Mouse (Mus musculus): ENCODE data around the gene H60b. TPM values are rescaled to one million over a fixed set of nuclear protein-coding genes. Genes with fewer than 3 reads are reported as not detected.
"Not testable (repeated sequence)": the region's sequence is repeated elsewhere in the genome, so short reads cannot be mapped to it uniquely, and the experiment has no call there.

The H60b gene
- total RNA-seq (2021), result 0.82 TPM in 1 of 2 replicates, not detected in the other
- long read RNA-seq, result 0 reads

DNA sequence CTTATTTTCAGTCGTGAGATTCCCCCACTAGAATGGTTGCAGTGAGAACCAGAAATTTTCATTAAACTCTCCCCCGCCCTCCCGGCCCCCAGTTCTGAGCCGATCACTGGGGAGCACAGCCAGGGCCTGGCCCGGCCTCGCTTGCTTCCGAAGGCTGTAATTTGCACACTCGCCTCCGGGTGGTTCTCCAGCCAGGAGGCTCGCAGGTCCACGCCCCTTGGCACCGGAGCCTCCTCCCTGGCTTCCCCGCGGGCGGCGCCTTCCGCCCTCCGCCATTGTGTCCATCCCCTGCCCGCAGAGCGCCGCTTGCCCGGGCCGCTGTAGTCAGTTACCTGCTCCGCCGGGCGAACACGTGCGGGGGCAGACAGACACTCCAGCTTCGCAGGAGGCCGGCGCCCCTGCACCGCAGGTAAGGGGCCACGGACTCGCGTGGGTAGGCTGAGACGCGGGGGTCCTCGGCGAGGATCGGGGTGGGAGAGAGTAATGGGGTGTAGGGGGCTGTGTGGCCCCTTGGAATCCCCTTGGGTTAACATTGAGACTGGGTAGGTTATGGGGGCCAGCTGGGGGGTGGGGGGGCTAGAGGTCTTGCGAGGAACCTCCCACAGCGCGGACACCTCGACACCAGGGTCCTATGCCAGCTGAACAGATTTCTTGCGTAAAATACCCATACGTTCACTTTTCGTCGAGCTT is at the start of gene H60b, which contains the start of gene Raet1e:
Gene H60b, plus strand, starts transcription at position 277 of the 690 bp plus-strand sequence.
Gene Raet1e, plus strand, starts transcription at position 260 of the 690 bp plus-strand sequence.
- peak; percentile 79 for DNase-seq

DNA sequence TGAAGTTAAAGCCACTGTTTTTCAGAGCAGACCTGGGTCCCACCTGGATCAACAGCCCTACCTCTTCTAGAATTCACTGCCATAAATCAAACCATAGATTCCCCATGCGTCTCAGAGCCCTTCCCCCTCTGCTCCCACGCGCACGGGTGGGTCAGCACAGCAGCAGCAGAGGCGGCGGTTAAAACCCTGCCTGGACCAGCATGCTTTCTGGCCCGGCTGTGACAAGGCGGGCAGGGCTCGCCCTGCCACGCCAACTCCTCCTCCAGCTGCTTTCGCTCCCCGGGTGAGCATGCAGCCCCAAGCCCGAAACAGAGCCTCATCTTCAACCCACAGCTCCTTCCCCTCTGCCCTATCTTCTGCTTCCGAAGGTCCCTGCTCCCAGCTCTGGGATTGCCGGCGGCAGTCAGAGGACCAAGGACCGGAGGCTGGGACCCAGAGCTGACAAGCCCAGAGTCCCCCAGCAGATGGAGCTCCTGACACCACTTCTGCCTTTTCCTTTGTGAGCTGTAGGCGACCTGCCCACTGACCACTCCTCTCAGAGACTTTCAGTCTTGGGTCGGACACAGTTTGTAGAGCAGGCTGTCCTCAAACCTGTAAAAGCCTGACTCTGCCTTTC is 17.6 kb upstream of the H60b start:
- DNase-seq, result peak; percentile 77

DNA sequence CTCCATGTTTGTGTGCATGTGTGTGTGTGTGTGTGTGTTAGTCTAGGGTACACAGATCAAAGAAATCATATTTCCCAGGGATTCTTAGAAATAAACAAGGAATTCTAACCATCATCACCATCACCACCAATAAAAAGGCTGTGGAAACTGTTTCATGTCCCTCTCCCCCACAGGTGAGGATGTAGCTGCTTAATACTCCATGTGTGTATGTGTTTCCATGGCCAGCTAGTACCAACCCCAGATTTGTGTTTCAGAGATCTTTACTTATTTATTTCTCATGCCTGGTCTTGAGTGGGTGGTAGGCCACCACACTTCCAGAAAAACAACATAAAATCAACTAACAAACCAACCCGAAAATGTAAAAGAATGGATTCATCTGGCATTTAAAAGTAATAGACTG is 16.2 kb upstream of the H60b start:
- not testable (repeated sequence) for DNase-seq

DNA sequence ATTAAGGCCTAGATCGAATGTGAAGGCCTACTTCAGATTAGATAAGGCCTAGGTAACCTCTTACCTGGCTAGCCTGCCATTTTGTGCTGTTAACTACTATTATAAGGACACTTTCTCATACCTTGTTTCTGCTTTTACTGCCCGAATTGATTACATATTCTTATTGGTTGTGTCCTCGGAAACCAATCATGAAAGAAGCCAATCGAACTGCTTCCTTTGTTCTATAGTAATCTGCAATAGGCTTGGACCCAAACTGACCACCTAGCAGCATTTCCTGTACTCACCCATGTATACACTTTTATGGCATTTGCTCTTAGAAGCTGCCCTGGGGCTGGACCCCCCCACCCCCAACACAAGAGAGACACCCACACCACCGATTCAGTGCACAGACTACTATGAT is 15.5 kb upstream of the H60b start:
- DNase-seq, result no peak

DNA sequence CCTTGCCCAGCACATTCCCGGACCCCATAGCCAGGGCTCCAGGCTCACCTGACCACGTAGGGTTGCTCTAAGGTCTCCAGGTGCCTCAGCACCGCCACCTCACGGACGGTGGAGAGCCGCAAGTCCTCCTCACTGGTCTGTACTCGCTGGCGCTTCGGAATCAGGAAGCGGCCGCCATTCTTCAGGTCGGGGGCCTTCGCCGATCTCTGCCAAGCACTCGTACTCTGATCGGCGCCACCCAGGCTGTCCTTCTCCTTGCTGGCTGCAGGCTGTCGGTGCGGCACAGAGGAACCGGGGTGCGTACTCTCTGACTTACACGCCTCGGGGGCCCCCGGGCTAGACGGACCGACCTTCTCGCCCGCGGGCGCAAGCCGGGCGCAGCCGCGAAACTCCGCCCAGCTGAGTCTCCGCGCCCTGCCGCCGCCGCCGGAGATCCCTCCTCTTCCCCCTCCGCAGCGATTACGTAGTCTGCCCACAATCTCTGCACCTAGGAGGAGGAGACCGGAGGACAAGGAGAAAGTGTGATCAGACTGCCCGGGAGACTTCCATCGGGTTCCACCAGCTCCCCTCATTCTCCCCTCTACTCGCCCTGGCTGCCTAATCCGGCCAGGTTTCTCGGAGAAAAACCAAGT is 9.8 kb upstream of the H60b start:
- DNase-seq, result peak; percentile 82

DNA sequence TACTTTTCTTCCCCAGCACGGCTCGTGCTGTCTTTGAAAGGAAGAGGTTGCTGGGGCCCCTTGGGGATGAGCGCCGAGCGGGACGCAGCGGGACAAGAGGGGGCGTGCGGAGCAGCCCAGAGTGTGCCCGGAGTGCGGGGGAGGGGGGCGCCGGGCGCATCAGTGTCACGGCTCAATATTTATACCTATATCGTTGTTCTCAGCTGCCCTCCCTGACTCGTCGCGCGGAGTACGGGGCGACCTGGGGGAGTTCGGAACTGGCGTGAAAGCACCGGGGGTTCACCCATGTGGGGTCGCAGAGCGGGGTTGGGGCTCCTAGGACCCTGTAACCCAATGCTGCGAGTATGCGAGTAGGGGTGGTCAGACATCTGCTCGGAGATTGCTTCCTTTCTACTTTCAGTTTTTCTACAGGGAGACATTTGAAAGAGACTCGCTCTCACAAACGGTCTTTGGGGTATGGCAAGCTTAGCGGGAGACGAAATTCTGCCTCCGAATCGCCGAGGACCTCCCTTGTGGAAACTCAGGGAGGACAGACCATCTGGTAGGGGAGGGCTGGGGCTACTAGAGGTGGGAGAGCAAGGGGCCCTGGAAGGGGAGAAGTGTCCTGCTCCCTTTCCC is 9.2 kb upstream of the H60b start, which contains the start of gene E030030I06Rik:
Gene E030030I06Rik, minus strand, starts transcription at position 198 of the 618 bp plus-strand sequence.
- peak; percentile 31 for DNase-seq

DNA sequence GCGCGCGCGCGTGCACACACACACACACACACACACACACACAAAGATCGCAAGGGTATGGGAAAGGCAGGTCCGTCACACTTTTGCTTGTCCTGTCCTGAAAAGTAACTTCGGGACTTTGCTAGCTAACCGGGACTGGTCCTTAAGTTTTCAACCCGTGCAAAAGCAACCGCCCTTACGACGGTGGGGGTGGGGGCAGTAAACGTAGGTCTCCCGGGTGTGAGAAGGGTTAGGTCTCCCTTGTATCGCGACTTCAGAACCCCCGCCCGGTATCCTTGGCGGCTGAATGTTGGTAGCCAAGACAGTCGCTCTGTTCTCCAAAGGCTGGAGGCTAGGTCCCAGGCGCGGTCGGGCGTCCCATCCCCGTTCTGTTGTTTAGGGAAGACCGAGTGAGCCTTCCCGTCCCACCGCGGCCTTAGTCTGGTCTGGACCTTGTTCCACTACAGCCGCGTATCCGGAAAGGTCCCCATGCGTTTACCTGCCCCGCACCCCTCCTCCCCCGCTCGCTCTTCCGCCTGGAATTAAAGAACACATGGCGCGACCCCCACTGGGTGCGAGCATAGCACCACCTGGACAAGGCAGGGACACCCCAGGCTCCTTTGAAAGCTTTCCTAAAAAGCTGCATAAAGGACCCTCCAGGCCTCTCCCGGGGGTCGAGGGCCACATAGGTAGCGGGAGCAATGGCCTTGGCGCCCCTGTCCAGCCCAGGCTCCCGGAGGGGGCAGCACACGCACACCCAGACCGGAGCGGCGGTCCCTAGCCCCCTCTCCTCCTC is 8.5 kb upstream of the H60b start:
- DNase-seq, result peak; percentile 16

DNA sequence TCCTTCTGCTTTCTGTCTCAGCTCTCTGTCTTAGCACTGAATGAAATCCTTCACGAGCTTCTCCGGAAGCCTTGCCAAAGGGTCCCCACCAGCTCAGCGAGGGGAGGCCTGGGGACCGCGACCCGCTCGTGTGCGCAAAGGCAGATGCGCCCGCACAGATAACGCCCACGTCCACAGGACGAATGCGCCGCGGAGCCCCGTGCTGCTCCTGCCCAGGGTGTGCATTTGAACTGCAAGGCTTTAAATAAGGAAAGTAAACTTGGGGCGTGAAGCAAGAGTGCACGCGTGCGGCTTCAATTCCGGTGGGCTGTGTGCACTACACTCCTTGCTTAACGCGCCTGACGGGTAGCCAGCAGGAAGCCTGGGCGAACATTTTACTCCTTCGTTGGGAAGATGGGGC is 7.8 kb upstream of the H60b start:
- no peak for DNase-seq

DNA sequence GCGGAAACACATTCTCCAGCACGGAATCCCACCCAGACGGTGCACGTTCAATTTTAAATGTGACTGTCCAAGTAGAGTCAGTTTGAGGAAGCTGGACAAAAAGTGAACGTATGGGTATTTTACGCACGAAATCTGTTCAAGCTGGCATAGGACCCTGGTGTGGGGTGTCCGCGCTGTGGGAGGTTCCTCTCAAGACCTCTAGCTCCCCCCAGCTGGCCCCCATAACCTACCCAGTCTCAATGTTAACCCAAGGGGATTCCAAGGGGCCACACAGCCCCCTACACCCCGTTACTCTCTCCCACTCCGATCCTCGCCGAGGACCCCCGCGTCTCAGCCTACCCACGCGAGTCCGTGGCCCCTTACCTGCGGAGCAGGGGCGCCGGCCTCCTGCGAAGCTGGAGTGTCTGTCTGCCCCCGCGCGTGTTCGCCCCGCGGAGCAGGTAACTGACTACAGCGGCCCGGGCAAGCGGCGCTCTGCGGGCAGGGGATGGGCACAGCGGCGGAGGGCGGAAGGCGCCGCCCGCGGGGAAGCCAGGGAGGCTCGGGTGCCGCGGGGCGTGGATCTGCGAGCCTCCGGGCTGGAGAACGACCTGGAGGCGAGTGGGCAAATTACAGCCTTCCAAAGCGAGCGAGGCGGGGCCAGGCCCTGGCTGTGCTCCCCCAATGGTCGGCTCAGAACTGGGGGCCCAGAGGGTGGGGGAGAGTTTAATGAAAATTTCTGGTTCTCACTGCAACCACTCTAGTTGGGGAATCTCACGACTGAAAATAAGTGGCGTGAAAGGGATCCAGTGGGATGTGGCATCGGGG is 7.1 kb upstream of the H60b start:
- peak; percentile 5 for DNase-seq

DNA sequence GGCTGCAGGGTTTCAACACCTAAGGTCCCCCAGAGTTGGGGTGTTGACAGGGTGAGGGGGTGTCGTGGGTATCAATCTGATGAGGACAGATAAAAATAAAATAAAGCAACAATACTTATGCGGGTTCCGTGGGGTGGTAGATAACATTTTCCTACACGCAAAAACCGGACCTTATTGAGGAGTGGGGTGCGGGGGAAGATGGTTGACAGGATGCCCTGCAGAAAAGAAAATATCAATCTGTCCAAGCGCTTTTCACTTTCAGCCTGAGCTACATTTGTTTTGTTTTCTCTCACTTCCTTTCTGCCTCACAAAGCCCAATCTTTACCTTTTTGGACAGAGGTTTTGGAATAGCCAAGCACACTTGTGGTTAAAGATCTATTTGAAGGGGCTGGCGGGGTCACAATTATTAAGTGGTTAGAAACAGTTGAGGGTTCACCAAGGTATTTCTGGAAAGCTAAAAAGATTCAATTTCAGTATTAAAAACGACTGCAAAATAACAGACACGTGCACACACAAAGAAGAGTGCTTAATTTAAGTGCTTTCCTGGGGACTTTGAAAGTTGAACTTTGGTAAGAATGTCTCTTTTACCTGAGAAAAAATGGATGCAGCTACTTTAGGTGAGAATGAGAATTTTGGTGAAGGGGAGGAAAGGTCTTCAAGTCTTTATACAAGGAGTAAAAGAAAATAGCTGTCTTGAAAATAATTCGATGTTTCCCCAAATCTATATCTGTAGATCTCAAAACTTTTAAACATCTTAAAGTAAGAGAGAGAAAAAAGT is 6.3 kb upstream of the H60b start:
- DNase-seq, result not testable (repeated sequence)

DNA sequence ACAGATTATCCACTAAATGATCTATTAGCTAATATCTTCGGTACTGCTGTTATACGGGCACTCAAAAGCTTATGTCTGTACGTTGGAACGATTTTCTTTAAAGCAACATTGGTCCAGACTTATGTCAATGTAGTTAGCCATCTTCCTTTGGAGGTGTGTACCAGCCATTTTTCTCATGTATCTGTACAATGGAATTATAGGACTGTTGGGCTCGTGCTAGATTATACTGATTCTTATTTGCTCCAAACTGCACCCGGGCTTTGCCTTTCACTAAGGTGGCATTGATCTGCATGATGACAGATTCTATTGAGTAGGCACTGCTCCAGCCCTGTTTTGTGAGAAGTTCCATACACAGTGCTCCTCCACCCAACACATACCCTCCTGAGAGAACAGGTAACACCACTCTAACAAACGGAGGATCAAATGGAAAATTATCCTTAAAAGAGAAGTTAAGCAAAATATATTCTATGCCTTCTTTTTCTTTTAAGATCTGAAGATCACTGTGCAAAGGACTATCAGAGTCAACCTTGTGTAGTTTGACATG is 5.2 kb upstream of the H60b start:
- not testable (repeated sequence) for DNase-seq

DNA sequence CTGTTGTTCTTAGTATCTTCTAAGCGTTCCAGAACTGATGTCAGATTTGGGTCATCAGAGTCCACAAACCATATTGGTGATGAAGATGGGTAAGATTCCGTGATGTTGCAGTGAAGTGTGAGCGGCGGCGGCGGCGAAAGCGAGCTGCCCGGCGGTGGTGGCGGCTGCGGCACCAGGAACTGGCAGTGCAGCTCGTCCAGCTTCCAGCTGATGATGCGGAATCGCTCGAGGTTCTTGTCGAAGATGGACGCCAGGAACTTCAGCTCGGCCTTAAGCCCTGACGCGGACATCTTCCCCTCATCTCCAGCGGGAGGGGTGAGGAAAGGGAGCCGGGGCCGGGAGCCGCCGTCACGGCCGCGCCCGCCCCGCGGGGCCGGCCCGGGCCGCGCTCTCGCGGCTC is 4.3 kb upstream of the H60b start:
- peak; percentile 4 for DNase-seq

DNA sequence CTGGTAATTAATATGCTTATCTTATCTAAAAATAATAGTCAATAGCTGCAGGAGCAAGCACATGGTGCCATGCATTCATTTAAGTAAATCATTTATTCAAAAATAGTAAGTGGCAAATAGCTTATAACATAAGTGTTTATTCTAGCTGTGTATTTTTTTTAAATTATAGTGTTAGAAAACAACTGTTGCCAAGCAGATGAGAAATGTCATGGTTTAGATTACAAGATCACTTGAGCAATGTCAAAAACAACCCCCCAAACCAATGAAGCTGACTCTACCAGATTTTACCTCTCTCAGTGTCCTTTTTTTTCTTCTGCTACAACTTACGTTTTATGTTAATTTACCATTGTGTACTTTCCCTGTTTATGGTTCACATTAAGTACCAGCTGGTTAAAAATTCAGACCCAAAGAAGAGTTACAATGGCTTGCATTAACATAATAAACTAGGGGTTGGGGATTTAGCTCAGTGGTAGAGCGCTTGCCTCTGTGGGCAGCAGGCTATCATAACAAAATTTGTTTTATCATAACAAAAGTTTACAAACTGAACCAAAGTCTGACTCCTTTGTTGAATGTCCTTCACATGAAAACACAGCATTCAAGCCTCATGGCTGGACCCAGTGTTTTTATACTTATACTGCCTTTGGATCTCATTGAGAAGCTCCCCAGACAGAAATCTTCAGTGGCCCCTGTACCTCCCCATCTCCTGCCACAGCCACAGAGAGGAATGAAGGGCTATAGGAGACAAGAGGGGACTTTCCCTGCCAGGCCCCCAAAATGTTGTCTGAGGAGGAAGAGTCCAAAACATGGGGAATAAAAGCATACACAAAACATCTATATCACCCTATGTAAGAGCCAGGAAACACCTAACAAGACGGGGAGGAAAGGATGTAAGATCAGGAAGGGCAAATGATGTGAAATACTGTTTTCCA is 3.3 kb upstream of the H60b start:
- no peak for DNase-seq

DNA sequence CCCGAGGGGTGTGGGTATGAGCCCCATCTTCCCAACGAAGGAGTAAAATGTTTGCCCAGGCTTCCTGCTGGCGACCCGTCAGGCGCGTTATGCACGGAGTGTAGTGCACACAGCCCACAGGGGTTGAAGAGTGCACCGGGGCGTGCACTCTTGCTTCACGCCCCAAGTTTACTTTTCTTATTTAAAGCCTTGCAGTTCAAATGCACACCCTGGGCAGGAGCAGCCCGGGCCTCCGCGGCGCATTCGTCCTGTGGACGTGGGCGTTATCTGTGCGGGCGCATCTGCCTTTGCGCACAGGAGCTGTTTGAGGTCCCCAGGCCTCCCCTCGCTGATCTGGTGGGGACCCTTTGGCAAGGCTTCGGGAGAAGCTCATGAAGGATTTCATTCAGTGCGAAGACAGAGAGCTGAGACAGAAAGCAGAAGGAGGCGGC is 760 bp downstream of the H60b start:
- DNase-seq, result no peak

DNA sequence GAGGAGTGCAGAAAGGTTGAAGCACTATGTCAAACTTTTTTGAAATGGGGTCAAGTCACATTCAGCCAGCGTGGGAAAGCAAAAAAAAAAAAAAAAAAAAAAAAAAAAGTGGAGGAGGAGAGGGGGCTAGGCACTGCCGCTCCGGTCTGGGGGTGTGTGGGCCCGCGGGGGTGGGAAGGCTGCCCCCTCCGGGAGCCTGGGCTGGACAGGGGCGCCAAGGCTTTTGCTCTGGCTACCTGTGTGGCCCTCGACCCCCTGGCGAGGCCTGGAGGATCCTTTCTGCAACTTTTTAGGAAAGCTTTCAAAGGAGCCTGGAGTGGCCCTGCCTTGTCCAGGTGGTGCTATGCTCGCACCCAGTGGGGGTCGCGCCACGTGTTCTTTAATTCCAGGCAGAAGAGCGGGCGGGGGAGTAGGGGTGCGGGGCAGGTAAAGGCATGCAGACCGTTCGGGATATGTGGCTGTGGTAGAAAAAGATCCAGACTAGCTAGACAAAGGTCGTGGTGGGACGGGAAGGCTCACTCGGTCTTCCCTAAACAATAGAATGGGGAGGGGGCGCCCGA is 1.3 kb downstream of the H60b start:
- DNase-seq, result no peak

DNA sequence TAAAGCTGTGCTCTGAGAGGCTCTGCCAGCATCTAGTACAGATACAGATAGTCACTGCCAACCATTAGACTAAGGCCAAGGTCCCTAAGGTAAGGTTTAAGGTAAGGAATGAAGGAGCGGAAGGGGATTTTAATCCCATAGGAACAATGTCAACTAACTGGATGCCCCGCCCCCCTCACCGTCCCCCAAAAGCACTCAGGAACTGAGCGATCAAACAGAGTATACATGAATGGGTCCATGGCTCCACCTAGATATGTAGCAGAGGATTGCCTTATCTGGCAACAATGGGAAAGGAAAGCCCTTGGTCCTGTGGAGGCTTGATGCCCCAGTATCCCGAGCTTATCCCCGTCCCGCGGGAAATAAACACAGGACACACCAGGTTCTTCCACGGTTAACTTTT is 4.9 kb downstream of the H60b start:
- DNase-seq, result not testable (repeated sequence)

DNA sequence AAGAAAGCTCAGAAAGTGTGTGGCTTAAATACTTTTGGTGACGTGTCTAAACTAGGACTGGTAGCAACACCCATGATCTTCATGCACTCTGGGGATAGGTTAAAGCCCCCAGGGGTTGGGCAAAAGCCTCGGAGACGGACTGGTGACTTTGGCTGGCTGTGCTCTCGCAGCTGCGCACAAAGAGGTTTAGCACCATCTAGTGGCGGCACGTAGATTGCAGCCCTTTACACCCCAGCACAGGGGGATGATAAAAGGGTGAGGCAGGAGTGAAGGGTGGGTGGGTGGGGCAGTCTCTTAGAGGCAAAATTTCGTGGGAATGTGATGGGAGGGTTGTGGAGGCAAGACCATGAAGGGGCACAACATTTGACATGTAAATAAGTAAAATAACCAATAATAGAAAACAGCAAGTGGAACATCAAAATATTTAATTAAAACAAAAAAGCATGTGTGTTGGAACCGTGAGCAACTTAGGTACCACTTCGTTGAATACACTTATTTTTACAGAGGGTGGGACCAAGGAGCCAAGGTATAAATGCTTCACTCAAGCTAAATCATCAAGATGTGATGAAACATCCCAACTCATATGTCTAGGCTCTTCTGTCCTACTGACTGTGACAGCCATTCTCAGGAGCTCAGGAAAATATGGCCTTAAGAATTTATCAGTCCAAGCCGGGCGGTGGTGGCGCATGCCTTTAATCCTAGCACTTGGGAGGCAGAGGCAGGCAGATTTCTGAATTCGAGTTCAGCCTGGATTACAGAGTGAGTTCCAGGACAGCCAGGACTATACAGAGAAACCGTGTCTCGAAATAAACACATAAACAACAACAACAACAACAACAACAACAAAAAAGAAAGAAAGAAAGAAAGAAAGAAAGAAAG is 5.6 kb downstream of the H60b start:
- DNase-seq, result peak; percentile 73
